Mouse (Mus musculus): ENCODE data around the gene Epb41l5.

The Epb41l5 gene

GRCm38 (mm10) chr1:119497346-119498004 is 151.3 kb downstream of the Epb41l5 start:
- no peak for DNase-seq

- DNase-seq, result no peak
These were observed 153.4 kb downstream of the Epb41l5 start for GRCm38 (mm10) chr1:119495396-119495775.
